Mouse (Mus musculus) hindbrain, embryonic 16.5 days (tissue): ENCODE data around the gene Usp30. TPM values are rescaled to one million over a fixed set of nuclear protein-coding genes. Genes with fewer than 3 reads are reported as not detected.
A peak's percentile ranks its signal among the peaks of the same experiment; 100 is the strongest.

ENCODE experiments used
- ATAC-seq: fragments of 200-750 bp; cut with Nextera tagmentation; 2 replicates; pipeline ENCODE4 v1.8.0; 2017; ENCODE audit warnings: moderate TSS enrichment, moderate library complexity
- H3K27ac ChIP-seq: fragments of 300-500 bp; sonication (generic); 2 replicates; pipeline ENCODE4 v1.5.1; 2014; ENCODE audit warnings: low read depth, mild to moderate bottlenecking, control low read depth, low read length, moderate library complexity
- H3K27me3 ChIP-seq: fragments of 300-500 bp; sonication (generic); replicated peaks from 2 replicates; pipeline ENCODE4 v1.6.1; 2014; ENCODE audit warnings: low read length; ENCODE audit not compliant: control insufficient read depth, insufficient read depth
- H3K36me3 ChIP-seq: fragments of 300-500 bp; sonication (generic); 2 replicates; pipeline ENCODE4 v1.6.1; 2014; ENCODE audit warnings: mild to moderate bottlenecking, low read length, moderate library complexity, mixed read lengths; ENCODE audit not compliant: control insufficient read depth, insufficient read depth
- H3K4me1 ChIP-seq: fragments of 300-500 bp; sonication (generic); 2 replicates; pipeline ENCODE4 v1.6.1; 2014; ENCODE audit warnings: low read depth, low read length; ENCODE audit not compliant: control insufficient read depth, insufficient read depth
- H3K4me2 ChIP-seq: fragments of 300-500 bp; sonication (generic); 2 replicates; pipeline ENCODE4 v1.6.1; 2014; ENCODE audit warnings: mild to moderate bottlenecking, low read length, control low read depth, moderate library complexity
- H3K4me3 ChIP-seq: fragments of 300-500 bp; sonication (generic); 2 replicates; pipeline ENCODE4 v1.5.1; 2014; ENCODE audit warnings: mild to moderate bottlenecking, low read length, control low read depth, moderate library complexity
- H3K9ac ChIP-seq: fragments of 300-500 bp; sonication (generic); 2 replicates; pipeline ENCODE4 v1.6.1; 2014; ENCODE audit warnings: low read depth, mild to moderate bottlenecking, control low read depth, low read length, moderate library complexity
- H3K9me3 ChIP-seq: fragments of 300-500 bp; sonication (generic); 2 replicates; pipeline ENCODE4 v1.6.1; 2014; ENCODE audit warnings: mild to moderate bottlenecking, low read length, moderate library complexity; ENCODE audit not compliant: control insufficient read depth
- WGBS: fragments of 180-500 bp; shearing (Covaris S2); extraction: QIAGEN DNeasy Blood & Tissue Kit; methylation state at CpG from one replicate; pipeline ENCODE4 v1.1.7; 2014; 5-methylcytosine and 5-hydroxymethylcytosine counted together
- polyA plus RNA-seq: library from polyadenylated mRNA; unstranded; fragments of >200 nt; fragmentation: Nextera tagmentation; extraction: Ambion mirVana; gene quantifications from 2 replicates; pipeline ENCODE4 v1.2.1, GENCODE M21; 2015

The Usp30 gene
- polyA plus RNA-seq, 1 experiment from 2014 or later = 18.6 TPM

GRCm38 (mm10) chr5:114052246-114052761, 13.0 kb upstream of the Usp30 start:
- Histone ChIP-seq H3K27ac (no peak overlapping the region), H3K36me3 (peaks cover 14% of the 10 kb centered on the region), H3K4me2 (peak overlapping the region; percentile 6; the same call in 1 of the 2 replicates), H3K4me3 (no peak overlapping the region), H3K9ac (no peak overlapping the region), H3K4me1 (no peaks in the 10 kb centered on the region), H3K9me3 (no peaks in the 10 kb centered on the region), H3K27me3 (no peaks in the 10 kb centered on the region)
- no peak for ATAC-seq
- WGBS = 25% methylated on average over 9 of the region's 9 CpGs

- no peaks in the 10 kb centered on the region for H3K4me1 ChIP-seq
- no peak for ATAC-seq
- H3K27ac ChIP-seq = no peak overlapping the region
- 69% methylated on average over 9 of the region's 9 CpGs for WGBS
- H3K27me3 ChIP-seq = no peaks in the 10 kb centered on the region
- H3K9me3 ChIP-seq = no peaks in the 10 kb centered on the region
- H3K4me2 ChIP-seq = no peak overlapping the region
- no peak overlapping the region for H3K4me3 ChIP-seq
- H3K9ac ChIP-seq = no peak overlapping the region
- peaks cover 17% of the 10 kb centered on the region for H3K36me3 ChIP-seq
These were observed 8.0 kb upstream of the Usp30 start for GRCm38 (mm10) chr5:114057129-114057731.

GRCm38 (mm10) chr5:114061675-114062074, 3.6 kb upstream of the Usp30 start:
- Histone ChIP-seq H3K4me1 (no peaks in the 10 kb centered on the region), H3K4me2 (no peak overlapping the region), H3K4me3 (no peak overlapping the region), H3K27me3 (no peaks in the 10 kb centered on the region), H3K9me3 (no peaks in the 10 kb centered on the region), H3K9ac (no peak overlapping the region), H3K36me3 (peaks cover 12% of the 10 kb centered on the region), H3K27ac (no peak overlapping the region)
- ATAC-seq = no peak
- WGBS = 51% methylated on average over 7 of the region's 7 CpGs

- Histone ChIP-seq H3K4me2 (no peak overlapping the region), H3K4me3 (no peak overlapping the region), H3K4me1 (no peaks in the 10 kb centered on the region), H3K36me3 (peaks cover 12% of the 10 kb centered on the region), H3K27me3 (no peaks in the 10 kb centered on the region), H3K9me3 (no peaks in the 10 kb centered on the region), H3K27ac (no peak overlapping the region), H3K9ac (no peak overlapping the region)
- ATAC-seq = no peak
- WGBS = 48% methylated on average over 4 of the region's 4 CpGs
These were observed 1.3 kb upstream of the Usp30 start for GRCm38 (mm10) chr5:114063958-114064357.

GRCm38 (mm10) chr5:114066601-114067000, 1.3 kb downstream of the Usp30 start:
- Histone ChIP-seq H3K36me3 (peaks cover 11% of the 10 kb centered on the region), H3K9me3 (no peaks in the 10 kb centered on the region; the same call in 1 of the 2 replicates), H3K9ac (no peak overlapping the region), H3K4me3 (no peak overlapping the region), H3K27ac (no peak overlapping the region), H3K27me3 (no peaks in the 10 kb centered on the region), H3K4me1 (no peaks in the 10 kb centered on the region), H3K4me2 (no peak overlapping the region)
- 54% methylated on average over 6 of the region's 6 CpGs for WGBS
- ATAC-seq = no peak

GRCm38 (mm10) chr5:114067543-114067942, 2.3 kb downstream of the Usp30 start:
- H3K9me3 ChIP-seq = no peaks in the 10 kb centered on the region; the same call in 1 of the 2 replicates
- no peak overlapping the region for H3K4me3 ChIP-seq
- H3K4me1 ChIP-seq = no peaks in the 10 kb centered on the region
- no peak overlapping the region for H3K27ac ChIP-seq
- H3K4me2 ChIP-seq = no peak overlapping the region
- no peak overlapping the region for H3K9ac ChIP-seq
- H3K27me3 ChIP-seq = no peaks in the 10 kb centered on the region
- WGBS = 80% methylated on average over 9 of the region's 9 CpGs
- peaks cover 9% of the 10 kb centered on the region for H3K36me3 ChIP-seq
- ATAC-seq = no peak

GRCm38 (mm10) chr5:114067982-114068381, 2.7 kb downstream of the Usp30 start:
- ATAC-seq = no peak
- no peak overlapping the region for H3K9ac ChIP-seq
- WGBS = 76% methylated on average over 9 of the region's 9 CpGs

GRCm38 (mm10) chr5:114070858-114071257, 5.6 kb downstream of the Usp30 start:
- 91% methylated on average over 4 of the region's 4 CpGs for WGBS
- Histone ChIP-seq H3K9ac (no peak overlapping the region), H3K27ac (no peak overlapping the region), H3K4me2 (no peak overlapping the region), H3K36me3 (no peaks in the 10 kb centered on the region), H3K4me3 (no peak overlapping the region), H3K9me3 (no peaks in the 10 kb centered on the region; the same call in 1 of the 2 replicates), H3K27me3 (no peaks in the 10 kb centered on the region), H3K4me1 (no peaks in the 10 kb centered on the region)
- ATAC-seq = no peak

More at GRCm38 (mm10) chr5:114067982-114068381, 2.7 kb downstream of the Usp30 start:
- Histone ChIP-seq H3K27ac (no peak overlapping the region), H3K9me3 (no peaks in the 10 kb centered on the region; the same call in 1 of the 2 replicates), H3K4me3 (no peak overlapping the region), H3K27me3 (no peaks in the 10 kb centered on the region), H3K4me2 (no peak overlapping the region), H3K4me1 (no peaks in the 10 kb centered on the region), H3K36me3 (peaks cover 5% of the 10 kb centered on the region)

GRCm38 (mm10) chr5:114072262-114072661, 7.0 kb downstream of the Usp30 start:
- no peaks in the 10 kb centered on the region for H3K4me1 ChIP-seq
- H3K4me3 ChIP-seq = no peak overlapping the region
- WGBS = 58% methylated on average over 2 of the region's 2 CpGs
- no peaks in the 10 kb centered on the region for H3K36me3 ChIP-seq
- no peak for ATAC-seq
- H3K27me3 ChIP-seq = no peaks in the 10 kb centered on the region
- H3K9me3 ChIP-seq = no peaks in the 10 kb centered on the region; the same call in 1 of the 2 replicates
- no peak overlapping the region for H3K9ac ChIP-seq
- no peak overlapping the region for H3K27ac ChIP-seq
- H3K4me2 ChIP-seq = no peak overlapping the region
